Mouse (Mus musculus) hindbrain, embryonic 10.5 days (tissue): ENCODE measurements around the gene Strada. TPM values are rescaled to one million over a fixed set of nuclear protein-coding genes. Genes with fewer than 3 reads are reported as not detected.
A peak's percentile ranks its signal among the peaks of the same experiment; 100 is the strongest.

ENCODE experiments used
- DNase-seq: peaks from one replicate; pipeline ENCODE4 v3.0.0-alpha.2; 2017; ENCODE audit warnings: low spot score
- H3K27ac ChIP-seq: fragments of 300-500 bp; sonication (generic); 2 replicates; pipeline ENCODE4 v1.5.1; 2016; ENCODE audit warnings: mild to moderate bottlenecking, moderate library complexity
- H3K27me3 ChIP-seq: fragments of 300-500 bp; sonication (generic); 2 replicates; pipeline ENCODE4 v1.6.1; 2016; ENCODE audit warnings: mild to moderate bottlenecking; ENCODE audit not compliant: poor library complexity, insufficient read depth, severe bottlenecking
- H3K36me3 ChIP-seq: fragments of 300-500 bp; sonication (generic); 2 replicates; pipeline ENCODE4 v1.6.1; 2016; ENCODE audit warnings: mild to moderate bottlenecking, moderate library complexity
- H3K4me1 ChIP-seq: fragments of 300-500 bp; sonication (generic); replicated peaks from 2 replicates; pipeline ENCODE4 v1.6.1; 2016; ENCODE audit warnings: mild to moderate bottlenecking
- H3K4me3 ChIP-seq: fragments of 300-500 bp; sonication (generic); 2 replicates; pipeline ENCODE4 v1.5.1; 2016; ENCODE audit warnings: mild to moderate bottlenecking, moderate library complexity
- H3K9me3 ChIP-seq: fragments of 300-500 bp; sonication (generic); 2 replicates; pipeline ENCODE4 v1.6.1; 2016; ENCODE audit warnings: mild to moderate bottlenecking, moderate library complexity
- WGBS: fragments of 180-500 bp; shearing (Covaris S2); methylation state at CpG from one replicate; pipeline ENCODE4 v1.1.7; 2016; 5-methylcytosine and 5-hydroxymethylcytosine counted together
- polyA plus RNA-seq: library from polyadenylated mRNA; unstranded; fragments of >200 nt; fragmentation: Nextera tagmentation; extraction: Ambion mirVana; gene quantifications from 2 replicates; pipeline ENCODE4 v1.2.1, GENCODE M21; 2016

The Strada gene
- polyA plus RNA-seq, 1 experiment from 2014 or later, result 46.0 TPM

GRCm38 (mm10) chr11:106178036-106178782 is 23.8 kb downstream of the Strada start:
- no peak overlapping the region for H3K27ac ChIP-seq
- WGBS, result 79% methylated on average over 5 of the region's 5 CpGs

DNA sequence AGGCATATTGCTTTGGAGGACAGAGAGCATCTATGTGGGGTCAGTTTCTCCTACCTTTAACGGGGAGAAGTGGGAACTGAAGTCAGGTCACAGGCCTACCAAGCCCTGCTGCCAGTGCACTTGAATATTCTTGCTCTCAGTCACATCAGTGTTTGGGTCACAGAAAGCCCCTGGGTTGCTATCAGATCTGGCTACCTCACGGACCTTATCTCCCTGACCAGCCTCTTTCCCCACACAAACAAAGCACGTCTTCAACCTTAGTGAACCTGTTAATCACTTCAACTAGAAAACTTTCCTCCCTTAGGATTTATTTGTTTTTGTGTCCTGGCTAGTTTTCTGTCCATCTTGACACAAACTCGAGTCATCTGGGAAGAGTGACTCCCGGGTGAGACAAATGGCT is 25.6 kb downstream of the Strada start:
- no peak for DNase-seq
- 0 out of 2 replicates have a peak, but pooled peaks cover 4% of the 10 kb centered on the region for H3K4me1 ChIP-seq

More at GRCm38 (mm10) chr11:106178036-106178782, 23.8 kb downstream of the Strada start:
- no peaks in the 10 kb centered on the region for H3K9me3 ChIP-seq
- no peak for DNase-seq
- peaks cover 29% of the 10 kb centered on the region for H3K36me3 ChIP-seq
- H3K27me3 ChIP-seq, result no peaks in the 10 kb centered on the region
- H3K4me1 ChIP-seq, result 0 out of 2 replicates have a peak, but pooled peaks cover 4% of the 10 kb centered on the region
- no peak overlapping the region for H3K4me3 ChIP-seq

GRCm38 (mm10) chr11:106175081-106175480 is 26.9 kb downstream of the Strada start:
- H3K36me3 ChIP-seq, result peaks cover 34% of the 10 kb centered on the region
- 0 out of 2 replicates have a peak, but pooled peaks cover 2% of the 10 kb centered on the region for H3K4me1 ChIP-seq
- H3K27ac ChIP-seq, result no peak overlapping the region
- no peak overlapping the region for H3K4me3 ChIP-seq
- 81% methylated on average over 3 of the region's 3 CpGs for WGBS
- no peaks in the 10 kb centered on the region for H3K27me3 ChIP-seq
- DNase-seq, result no peak
- H3K9me3 ChIP-seq, result no peaks in the 10 kb centered on the region

More for the DNA sequence above, 25.6 kb downstream of the Strada start:
- Histone ChIP-seq H3K36me3 (peaks cover 30% of the 10 kb centered on the region), H3K4me3 (no peak overlapping the region), H3K27ac (no peak overlapping the region), H3K27me3 (no peaks in the 10 kb centered on the region), H3K9me3 (no peaks in the 10 kb centered on the region)
- WGBS, result 90% methylated on average over 5 of the region's 5 CpGs

DNA sequence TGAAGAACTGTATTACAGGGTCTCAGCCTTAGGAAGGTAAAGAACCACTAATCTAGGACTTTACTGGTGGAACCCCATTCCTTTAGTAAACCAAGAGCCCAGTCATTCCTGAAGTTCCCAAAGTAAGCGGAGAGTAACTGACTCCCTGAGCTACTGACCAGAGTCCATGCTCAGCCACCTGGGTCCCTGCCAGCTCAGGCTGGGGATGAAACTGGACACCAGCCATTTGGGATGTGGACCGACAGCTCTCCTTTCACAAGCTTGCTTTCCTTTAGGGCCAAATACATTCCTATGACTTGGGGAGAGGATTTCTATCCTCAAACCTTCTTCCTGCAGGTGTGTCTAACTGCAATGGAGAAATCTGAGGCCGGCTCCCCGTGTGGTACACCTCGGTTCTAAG is 27.6 kb downstream of the Strada start:
- no peak for DNase-seq
- Histone ChIP-seq H3K4me1 (no peaks in the 10 kb centered on the region), H3K9me3 (no peaks in the 10 kb centered on the region), H3K36me3 (peaks cover 40% of the 10 kb centered on the region), H3K27ac (no peak overlapping the region), H3K4me3 (no peak overlapping the region), H3K27me3 (no peaks in the 10 kb centered on the region)
- WGBS, result 85% methylated on average over 5 of the region's 5 CpGs

DNA sequence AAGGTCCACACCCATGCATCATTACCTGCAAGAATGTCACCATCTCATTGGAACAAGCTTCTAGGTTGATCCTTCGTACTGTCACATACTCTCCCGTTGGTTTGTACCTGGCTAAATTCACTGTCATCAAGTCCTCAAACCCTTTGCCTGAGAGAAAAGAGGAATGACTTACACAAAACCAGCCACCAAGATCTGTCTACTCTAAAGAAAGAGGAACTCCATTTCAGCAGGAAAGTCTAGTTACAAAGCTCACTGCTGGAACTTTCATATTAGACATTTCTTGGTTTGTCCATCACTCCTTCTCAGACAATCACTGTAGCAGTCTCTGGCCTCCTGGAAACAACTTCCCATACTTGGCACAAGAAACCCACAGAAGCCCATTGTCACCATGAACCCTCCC is 28.7 kb downstream of the Strada start:
- H3K9me3 ChIP-seq, result no peaks in the 10 kb centered on the region
- H3K27me3 ChIP-seq, result no peaks in the 10 kb centered on the region
- H3K4me1 ChIP-seq, result no peaks in the 10 kb centered on the region
- peaks cover 45% of the 10 kb centered on the region for H3K36me3 ChIP-seq
- no peak overlapping the region for H3K27ac ChIP-seq
- no peak for DNase-seq
- no peak overlapping the region for H3K4me3 ChIP-seq
- 92% methylated on average over 2 of the region's 2 CpGs for WGBS

DNA sequence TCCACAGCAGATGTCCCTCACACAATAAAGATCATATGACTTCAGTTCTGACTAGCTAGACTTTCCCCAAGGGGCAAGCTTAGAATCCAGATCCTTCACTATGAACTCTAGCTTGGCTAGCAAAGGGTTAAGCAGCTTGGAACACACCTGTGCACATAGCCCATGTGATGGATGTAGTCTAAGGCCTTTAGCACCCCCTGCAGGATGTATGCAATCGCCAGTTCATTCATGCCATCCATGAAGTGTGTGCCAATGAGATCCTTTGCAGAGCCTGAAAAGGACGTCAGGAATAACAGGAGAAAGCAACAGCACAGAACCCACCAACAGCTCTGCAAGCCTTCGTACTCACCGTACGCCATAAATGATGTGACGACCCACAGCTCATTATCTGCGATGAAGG is 31.2 kb downstream of the Strada start:
- DNase-seq, result no peak
- peaks cover 69% of the 10 kb centered on the region for H3K36me3 ChIP-seq
- no peak overlapping the region for H3K4me3 ChIP-seq
- 82% methylated on average over 7 of the region's 7 CpGs for WGBS
- no peak overlapping the region for H3K27ac ChIP-seq
- H3K9me3 ChIP-seq, result no peaks in the 10 kb centered on the region
- H3K27me3 ChIP-seq, result no peaks in the 10 kb centered on the region
- no peaks in the 10 kb centered on the region for H3K4me1 ChIP-seq

DNA sequence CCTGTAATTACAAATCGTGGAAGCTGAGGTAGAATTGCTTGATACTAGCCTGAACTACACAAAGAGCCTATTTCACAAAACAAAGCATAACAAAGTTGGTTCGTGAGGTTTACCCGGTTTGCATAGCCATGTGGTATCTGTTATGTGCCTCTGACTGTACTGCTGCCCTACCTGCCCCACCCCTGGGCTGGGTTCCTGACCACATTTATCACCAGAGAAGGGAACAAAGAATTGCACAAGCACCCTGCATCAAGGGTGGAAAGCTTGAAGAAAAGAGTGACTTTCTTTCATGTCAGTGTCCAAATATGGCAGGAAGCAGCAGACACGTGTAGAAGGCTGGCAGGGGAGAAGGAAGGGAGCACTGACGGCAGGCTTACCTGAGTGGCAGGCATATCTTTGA is 34.5 kb downstream of the Strada start:
- WGBS, result 89% methylated on average over 5 of the region's 5 CpGs
- Histone ChIP-seq H3K4me3 (no peak overlapping the region), H3K36me3 (peaks cover 87% of the 10 kb centered on the region), H3K27me3 (no peaks in the 10 kb centered on the region), H3K9me3 (no peaks in the 10 kb centered on the region), H3K27ac (no peak overlapping the region), H3K4me1 (no peaks in the 10 kb centered on the region)
- no peak for DNase-seq

- peaks cover 64% of the 10 kb centered on the region for H3K36me3 ChIP-seq
- no peaks in the 10 kb centered on the region for H3K9me3 ChIP-seq
- WGBS, result 92% methylated on average over 16 of the region's 16 CpGs
- DNase-seq, result no peak
- H3K4me1 ChIP-seq, result peaks cover 20% of the 10 kb centered on the region
- H3K27me3 ChIP-seq, result no peaks in the 10 kb centered on the region
- no peak overlapping the region for H3K27ac ChIP-seq
- H3K4me3 ChIP-seq, result no peak overlapping the region
Observed at GRCm38 (mm10) chr11:106164601-106165180, 37.3 kb downstream of the Strada start.

GRCm38 (mm10) chr11:106163546-106163945 is 38.4 kb downstream of the Strada start:
- DNase-seq, result no peak
- Histone ChIP-seq H3K27ac (no peak overlapping the region), H3K4me3 (no peak overlapping the region), H3K27me3 (no peaks in the 10 kb centered on the region), H3K4me1 (peaks cover 32% of the 10 kb centered on the region), H3K9me3 (no peaks in the 10 kb centered on the region), H3K36me3 (peaks cover 67% of the 10 kb centered on the region)
- WGBS, result 92% methylated on average over 4 of the region's 4 CpGs

DNA sequence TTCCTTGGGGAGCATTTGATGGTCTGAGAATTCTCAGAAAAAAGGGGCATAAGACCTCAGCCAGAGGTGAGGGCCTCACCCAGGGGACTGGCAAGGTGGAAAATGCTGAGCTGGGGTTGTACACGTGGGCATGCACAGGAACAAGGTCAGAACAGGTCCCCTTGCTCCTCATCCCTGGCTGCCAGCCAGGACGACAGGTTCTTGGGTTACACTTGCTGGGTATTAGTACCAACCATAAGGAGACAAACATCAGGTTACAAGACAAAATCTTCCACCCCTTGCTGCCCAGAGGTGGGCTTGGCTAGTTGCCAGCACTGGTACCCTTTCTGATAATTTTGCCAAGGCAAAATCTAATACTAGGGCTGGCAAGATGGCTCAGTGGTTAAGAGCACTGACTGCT is 39.7 kb downstream of the Strada start:
- H3K4me1 ChIP-seq, result peaks cover 45% of the 10 kb centered on the region
- H3K36me3 ChIP-seq, result peaks cover 68% of the 10 kb centered on the region
- H3K4me3 ChIP-seq, result no peak overlapping the region
- WGBS, result 92% methylated on average over 2 of the region's 2 CpGs
- H3K9me3 ChIP-seq, result no peaks in the 10 kb centered on the region
- no peak for DNase-seq
- no peaks in the 10 kb centered on the region for H3K27me3 ChIP-seq
- H3K27ac ChIP-seq, result no peak overlapping the region

DNA sequence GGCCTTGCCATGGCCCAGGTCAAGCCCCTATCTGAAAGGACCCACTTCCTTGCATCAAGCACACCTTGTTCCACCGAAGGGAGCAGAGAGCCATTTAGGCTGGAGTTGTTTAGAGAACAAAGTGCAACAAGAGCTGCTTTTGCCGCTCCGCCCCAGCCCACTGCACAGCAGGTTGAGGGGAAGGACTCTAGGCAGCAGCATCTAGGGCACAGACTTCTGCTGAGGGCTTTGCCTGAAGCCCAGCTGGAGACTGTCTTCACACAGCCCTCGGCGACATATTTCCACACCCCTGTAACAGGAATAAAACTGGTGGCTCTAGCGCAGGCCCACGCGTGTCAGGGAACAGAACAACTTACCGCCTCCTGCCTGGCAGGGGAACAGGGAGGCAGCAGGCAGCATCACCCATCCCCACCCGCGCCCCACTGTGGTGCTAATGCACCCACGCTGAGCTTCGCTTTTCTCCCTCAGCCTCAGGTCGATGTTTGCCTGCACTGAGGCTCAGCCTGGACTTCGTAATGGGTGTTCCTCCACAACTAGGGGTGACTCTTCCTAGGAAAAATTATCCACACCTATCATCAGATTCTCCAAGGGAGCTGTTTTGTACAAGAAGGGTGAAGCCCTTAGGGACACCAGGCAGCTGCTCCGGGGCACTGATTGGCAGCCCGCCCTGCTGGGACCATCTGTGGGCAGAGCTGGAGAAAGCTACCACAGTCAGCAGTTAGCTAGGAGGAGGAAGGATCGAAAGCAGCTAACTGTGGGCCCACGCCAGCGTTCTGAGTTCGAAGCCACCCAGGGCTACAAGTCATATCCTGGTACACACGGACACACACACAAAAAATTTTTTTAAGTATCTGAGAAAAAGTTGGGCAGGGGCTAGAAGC is 40.9 kb downstream of the Strada start, which contains the start of the genes Gm10840 and Limd2:
TSS of gene Gm10840 (plus strand) at position 10 of the 881 bp plus-strand sequence.
TSS of gene Limd2 (minus strand) at position 20 of the 881 bp plus-strand sequence.
- peaks cover 68% of the 10 kb centered on the region for H3K36me3 ChIP-seq
- H3K9me3 ChIP-seq, result no peaks in the 10 kb centered on the region
- peak; percentile 73 for DNase-seq
- no peaks in the 10 kb centered on the region for H3K27me3 ChIP-seq
- H3K27ac ChIP-seq, result peak within 1 kb of the TSS; percentile 99
- WGBS, result 27% methylated on average over 22 of the region's 22 CpGs
- peak within 1 kb of the TSS; percentile 89 for H3K4me3 ChIP-seq
- peaks cover 54% of the 10 kb centered on the region for H3K4me1 ChIP-seq

- Histone ChIP-seq H3K9me3 (no peaks in the 10 kb centered on the region), H3K4me1 (peaks cover 58% of the 10 kb centered on the region), H3K4me3 (peak overlapping the region; percentile 89), H3K36me3 (peaks cover 68% of the 10 kb centered on the region), H3K27ac (peak overlapping the region; percentile 99), H3K27me3 (no peaks in the 10 kb centered on the region)
- peak; percentile 85 for DNase-seq
- under 1% methylated on average over 101 of the region's 106 CpGs for WGBS
Observed at GRCm38 (mm10) chr11:106159921-106160840, 41.8 kb downstream of the Strada start.
